Mouse (Mus musculus) cerebellum, postnatal 10 days (tissue): ENCODE results near the gene Ptpn11.
"Not testable (repeated sequence)": the region's sequence is repeated elsewhere in the genome, so short reads cannot be mapped to it uniquely, and the experiment has no call there.

ENCODE experiments used
- DNase-seq, 2 experiments: peaks; one replicate each; pipeline ENCODE4 v3.0.0; 2021; ENCODE audit warnings: mixed read lengths in 2 of 2

The Ptpn11 gene

DNA sequence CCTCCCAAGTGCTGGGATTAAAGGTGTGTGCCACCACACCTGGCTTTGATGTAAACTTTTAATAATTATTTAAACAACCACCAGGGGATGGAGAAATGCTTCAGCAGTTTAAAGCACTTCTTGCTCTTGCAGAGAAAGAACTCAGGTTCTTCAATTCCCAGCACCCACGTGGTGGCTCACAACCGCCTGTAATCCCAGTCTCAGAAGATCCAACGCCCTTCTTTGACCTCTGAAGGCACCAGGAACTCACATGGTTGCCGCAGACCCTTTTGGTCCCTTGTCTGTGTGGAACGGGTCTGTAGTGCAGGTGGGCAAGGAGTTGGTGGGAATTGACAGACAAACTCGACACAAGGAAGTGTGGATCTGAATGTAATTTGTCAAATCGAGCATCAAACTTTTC is 23.5 kb upstream of the Ptpn11 start:
- no peak for DNase-seq

DNA sequence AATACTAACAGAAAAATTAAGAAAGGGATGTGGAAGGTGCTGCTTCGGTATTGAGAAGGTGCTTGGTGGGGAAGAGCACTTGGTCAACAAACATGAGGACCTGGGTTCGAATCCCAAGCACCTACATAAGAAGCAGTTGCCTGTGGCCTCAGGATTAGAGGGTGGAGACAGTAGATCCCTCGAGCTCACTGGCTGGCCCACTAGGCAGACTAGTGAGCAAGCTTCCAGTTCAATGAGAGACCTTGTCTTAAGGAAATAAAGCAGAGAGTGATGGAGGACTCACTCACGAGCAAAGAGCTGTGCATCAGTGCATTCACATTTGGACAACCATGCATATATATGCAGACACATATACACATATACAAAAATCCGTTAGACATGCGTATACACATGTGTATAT is 20.9 kb upstream of the Ptpn11 start:
- DNase-seq = no peak

DNA sequence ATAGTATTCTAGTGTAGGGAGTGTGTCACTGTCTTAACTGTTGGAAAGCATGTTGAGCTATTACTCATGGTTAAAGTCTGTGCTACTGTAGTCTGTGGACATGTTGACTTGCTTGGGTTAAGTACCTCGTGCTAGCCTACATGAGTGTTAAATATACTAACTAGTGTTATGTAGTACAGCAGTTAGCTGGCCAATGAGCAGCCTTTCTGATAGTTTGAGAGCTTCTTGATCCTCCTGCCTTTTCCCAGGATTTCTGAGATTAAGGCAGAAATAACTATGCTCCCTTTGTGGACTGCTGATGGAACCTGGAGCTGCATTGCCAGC is 19.4 kb upstream of the Ptpn11 start:
- DNase-seq = no peak

DNA sequence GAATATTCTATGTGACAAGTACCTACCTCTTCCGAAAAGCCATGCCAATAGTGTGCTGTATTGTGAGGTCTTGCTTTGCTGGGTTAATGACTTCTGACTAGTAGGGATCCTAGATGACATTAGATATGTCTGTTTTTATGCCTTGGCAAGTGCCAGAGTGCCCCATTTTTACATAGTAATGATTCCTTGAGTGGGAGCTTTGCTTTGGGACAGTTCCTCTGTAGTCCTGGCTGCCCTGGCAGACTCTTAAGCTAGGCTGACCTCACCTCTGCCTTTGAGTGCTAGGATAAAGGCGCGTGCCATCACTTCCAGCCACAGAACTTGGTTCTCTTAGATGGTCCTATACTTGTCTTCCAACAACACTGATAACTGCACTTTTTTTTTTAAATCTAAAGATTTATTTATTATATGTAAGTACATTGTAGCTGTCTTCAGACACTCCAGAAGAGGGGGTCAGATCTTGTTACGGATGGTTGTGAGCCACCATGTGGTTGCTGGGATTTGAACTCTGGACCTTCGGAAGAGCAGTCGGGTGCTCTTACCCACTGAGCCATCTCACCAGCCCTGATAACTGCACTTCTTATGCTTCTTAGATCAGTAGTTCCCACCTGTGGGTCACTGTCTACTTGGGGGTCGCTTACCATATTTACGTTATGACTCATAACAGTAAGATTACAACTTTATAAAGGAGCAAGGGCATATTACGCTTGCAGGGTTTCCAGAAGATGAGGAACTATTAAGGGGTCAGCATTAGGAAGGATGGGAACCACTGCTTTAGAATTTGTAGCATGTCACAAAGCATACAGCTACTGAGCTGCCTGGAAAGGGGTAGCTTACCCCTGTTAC is 18.8 kb upstream of the Ptpn11 start:
- DNase-seq = no peak

DNA sequence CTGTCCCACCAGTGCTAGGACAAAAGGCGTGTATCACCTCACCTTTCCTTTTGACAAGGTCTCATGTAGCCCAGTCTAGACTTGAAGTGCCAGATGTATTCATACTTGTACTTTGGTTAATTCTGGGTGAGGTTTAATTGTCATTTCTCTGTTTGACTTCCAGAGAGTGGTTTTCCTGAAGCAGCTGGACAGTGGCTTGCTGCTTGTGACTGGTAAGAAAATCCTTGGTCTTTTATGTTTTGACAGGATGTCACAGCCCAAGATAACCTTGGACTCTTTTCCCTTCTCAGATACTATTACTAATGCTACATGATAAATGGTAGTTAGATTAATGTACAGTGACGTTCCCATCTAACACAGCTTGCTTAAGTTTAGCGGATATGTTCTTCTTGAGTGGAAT is 15.8 kb upstream of the Ptpn11 start:
- DNase-seq = no peak

DNA sequence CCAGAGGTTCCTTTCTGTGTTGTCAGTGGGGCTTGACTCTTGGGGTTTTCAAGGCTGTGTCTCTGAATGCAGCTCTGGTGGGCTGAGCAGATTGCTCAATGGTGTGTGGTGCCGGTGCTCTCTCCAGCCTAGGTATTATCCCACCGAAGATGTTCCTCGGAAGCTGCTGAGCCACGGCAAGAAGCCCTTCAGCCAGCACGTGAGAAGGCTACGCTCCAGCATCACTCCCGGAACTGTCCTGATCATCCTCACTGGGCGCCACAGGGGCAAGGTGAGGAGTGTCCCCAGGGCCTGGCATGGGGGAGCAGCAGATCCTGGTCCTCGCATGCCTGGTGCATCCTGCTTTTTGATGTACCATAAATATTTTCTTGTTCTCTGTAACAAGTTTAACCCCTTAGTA is 15.3 kb upstream of the Ptpn11 start:
- no peak for DNase-seq

DNA sequence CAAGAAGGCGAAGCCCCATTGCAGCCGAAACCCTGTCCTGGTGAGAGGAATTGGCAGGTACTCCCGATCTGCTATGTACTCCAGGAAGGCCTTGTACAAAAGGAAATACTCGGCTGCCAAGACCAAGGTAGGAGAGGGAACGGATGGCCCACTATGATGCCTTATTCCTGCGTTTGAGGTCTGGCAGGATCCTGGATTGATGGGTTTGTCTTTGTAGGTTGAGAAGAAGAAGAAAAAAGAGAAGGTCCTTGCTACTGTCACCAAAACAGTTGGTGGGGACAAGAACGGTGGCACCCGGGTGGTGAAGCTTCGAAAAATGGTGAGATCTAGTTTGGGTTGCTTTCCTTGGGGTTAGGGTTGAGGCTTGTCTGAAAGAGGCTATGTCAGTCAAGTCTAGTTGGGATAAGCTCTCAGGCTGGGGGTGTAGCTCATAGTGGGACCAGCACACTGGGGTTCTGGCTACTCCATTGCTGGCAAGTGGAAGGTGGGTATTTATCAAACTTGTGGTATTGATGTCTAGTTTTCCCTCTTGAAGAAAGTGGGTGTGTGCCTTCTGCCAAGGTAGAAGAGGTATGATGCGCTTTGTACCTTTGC is 14.4 kb upstream of the Ptpn11 start:
- not testable (repeated sequence) for DNase-seq

DNA sequence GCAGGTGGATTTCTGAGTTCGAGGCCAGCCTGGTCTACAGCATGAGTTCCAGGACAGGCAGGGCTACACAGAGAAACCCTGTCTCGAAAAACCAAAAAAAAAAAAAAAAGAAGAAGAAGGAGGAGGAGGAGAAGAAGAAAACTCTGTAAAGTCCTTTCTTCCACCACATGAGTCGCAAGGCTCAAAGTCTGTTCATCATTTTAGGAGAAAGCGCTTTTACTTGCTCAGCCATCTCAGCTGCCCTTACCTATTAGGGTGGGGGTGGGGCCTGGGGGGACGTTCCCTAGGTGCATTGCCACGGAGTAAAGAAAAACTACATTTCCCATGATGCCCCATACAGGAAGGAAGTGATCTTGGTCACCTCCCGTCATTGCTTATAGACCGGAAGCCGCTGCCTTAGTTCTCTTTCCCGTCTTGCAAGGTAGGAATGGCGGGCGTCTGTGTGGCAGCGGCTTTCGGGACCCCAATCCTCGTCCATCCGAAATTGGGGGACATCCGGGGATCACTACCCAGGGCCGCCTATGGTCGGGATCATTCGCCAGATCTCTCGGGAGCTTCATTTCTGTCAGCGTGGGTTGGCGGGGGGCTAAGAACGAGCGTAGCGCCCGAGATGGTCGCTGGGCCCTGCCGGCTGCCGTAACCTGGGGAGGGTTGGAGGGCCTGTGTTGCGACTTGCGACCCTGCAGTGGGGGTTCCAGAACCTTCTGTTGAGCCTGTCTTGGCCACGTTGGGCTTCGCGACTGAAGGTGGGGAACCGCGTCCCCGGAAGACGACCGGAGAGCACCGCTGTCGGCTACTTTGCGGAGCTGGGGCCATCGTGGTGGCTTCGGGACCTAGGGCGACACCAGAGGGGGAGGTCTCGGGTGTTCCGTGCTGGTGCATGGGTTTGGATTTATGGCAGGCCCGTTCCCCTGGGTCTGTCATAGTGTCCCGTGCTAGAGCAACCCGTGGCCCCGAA is 13.2 kb upstream of the Ptpn11 start, which contains the start of gene Rpl6:
TSS of gene Rpl6 (plus strand) at position 350 of the 958 bp plus-strand sequence.
- peak; percentile 86 to 89 for DNase-seq

DNA sequence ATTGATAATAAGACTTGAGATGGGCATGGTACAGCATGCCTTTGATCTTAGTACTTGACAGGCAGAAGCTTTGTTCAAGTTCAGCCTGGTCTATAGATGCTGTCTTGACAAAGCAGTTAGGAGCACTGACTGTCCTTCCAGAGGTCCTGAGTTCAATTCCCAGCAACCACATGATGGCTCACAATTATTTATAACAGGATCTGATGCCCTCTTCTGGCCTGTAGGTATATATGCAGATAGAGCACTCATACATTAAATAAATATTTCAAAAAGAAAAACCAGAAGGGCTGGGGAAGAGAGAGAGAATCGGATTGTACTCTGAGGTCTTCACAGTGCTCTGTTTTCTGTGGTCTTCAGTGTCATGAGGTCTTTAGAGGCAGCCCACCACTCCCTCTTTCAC is 11.3 kb upstream of the Ptpn11 start:
- DNase-seq = no peak

DNA sequence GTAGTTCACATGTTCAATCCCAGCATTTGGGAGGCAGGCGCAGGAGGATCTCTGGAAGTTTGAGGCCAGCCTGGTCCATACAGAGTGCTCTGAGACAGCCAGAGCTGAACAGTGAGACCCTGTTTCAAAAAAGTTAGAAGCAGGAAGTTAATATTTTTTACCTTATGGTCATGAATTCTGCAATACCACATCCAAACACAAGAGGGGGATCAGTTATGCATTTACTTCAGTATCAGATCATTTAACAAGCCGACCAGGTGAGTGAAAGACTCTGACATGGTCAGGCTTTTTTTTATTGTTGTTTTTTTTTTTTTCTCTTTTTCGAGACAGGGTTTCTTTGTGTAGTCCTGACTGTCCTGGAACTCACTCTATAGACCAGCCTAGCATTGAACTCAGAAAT is 10.5 kb upstream of the Ptpn11 start:
- DNase-seq = peak; percentile 44 to 78

DNA sequence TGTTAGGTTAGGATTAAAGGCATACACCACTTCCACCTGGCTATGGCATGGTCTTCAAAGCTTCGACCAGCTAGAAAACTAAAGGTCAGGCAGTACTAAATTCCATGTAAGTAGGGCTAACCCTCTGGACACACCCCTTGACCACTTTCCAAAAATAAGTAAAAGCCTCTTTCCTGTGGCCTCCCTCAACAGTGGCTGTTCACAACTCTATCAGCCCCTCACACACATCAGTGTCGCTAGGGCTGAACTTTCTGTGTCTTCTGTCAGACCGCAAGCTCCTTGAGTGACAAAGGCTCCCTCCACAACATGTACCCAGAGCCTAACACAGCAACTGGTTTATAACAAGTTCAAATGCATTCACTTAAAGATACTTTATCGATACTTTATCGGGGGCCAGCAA is 7.2 kb upstream of the Ptpn11 start:
- DNase-seq = no peak

DNA sequence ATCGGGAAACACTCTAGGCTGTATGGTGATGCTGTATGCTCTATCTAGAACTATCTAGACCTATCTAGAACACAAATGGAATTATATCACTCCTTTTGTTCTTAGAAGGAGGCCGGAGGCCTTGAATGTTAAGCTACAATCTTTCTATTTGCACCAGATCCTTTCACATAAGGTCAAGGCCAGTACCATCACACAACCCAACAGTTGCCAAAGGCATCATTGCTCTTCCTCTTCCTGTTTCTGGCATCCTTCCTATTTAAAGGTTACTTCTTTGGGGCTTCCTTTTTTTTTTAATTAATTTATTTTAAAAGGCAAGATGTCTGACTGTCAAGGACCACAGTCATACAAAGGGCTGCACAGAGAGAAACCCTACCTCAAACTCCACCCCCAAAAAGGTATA is 6.1 kb upstream of the Ptpn11 start:
- DNase-seq = no peak

DNA sequence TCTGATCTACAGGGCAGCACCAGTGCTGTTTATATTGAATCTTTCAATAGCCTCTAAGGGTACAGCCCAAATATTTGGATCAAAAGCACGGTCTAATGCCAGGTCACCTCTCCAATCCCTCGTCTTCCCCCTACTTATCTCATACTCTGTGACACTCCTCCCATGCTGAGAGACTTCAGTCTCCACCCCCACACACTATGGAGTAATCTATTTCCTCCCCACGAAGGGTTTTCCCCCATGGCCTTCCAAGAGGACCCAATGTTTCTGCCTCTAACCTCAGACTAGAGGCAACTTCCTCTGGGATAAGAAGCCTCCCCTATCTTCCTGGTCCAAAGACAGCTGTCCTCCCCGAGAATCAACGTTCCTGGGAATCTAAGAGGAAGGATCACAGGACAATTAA is 5.6 kb upstream of the Ptpn11 start:
- DNase-seq = no peak

DNA sequence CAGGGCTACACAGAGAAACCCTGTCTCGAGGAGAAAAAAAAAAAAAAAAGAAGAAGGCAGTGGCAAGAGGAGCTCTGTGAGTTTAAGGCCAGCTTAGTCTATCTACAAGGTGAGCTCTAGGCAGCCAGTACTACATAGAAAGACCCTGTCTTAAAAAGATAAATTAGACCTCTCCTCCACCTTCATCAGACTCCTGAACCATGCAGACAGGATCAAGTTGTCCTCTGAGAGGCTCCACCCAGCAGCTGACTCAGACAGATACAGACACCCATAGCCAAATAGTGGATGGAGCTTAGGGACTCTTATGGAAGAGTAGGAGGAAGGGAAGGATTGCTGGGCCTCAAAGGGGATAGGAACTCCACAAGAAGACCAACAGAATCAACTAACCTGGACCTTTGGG is 3.0 kb upstream of the Ptpn11 start:
- DNase-seq = no peak

DNA sequence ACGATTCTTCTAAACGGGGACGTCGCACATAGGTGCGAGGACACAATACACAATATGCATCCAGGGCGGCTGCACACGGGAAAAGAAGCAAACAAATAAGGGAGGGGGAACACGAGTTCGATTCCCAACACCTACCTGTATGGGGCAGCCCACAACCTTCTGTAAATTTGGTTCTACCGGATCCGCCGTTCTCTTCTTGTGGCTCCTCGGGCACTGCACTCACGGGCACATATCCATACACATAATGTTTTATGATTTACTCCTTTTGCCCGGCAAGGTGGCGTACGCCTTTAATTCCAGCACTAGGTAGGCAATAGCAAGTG is 348 bp upstream of the Ptpn11 start:
- no peak for DNase-seq

DNA sequence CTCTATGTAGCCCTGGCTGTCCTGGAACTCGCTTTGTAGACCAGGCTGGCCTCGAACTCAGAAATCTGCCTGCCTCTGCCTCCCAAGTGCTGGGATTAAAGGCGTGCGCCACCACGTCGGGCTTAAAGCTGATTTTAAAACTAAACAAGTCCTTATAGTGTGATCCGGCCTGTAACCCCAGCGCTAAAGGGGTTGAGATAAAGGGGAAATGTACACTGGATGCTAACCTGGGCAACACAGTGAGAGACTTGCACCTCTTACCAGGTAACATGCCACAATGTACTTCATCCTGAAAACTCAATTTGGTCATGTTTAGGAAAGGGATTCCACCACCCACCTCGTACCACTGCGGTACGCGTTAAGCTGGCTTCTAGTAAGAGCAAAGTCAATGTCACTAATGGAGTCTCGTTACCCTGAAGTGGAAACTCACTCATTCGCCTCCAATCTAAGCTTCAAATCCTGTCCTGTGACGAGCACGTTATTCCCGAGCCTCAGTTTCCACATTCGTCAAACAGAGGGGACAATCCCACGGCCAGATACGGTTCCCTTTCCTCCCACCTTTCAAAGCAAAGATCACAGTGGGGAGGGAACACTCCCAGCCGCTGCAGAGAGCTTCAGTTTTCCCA is 874 bp downstream of the Ptpn11 start:
- no peak for DNase-seq

DNA sequence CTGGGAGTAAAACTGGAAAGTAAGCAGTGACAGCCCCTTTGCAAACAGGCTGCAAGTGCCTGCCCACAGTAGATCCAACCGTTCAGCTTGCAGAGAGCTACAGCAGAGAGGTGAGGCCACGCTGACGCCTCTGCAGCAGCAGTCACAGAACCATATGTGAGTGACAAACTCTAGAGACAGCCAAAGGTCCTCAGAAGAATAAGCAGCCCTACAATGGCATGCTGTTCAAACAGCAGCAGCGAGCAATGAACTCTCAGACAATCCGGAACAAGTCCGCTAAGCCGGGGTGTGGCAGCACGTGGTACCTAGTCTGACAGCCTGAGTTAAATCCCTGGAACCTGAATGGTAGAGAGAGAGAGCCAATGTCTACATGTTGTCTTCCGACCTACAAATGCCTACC is 2.0 kb downstream of the Ptpn11 start:
- no peak for DNase-seq

DNA sequence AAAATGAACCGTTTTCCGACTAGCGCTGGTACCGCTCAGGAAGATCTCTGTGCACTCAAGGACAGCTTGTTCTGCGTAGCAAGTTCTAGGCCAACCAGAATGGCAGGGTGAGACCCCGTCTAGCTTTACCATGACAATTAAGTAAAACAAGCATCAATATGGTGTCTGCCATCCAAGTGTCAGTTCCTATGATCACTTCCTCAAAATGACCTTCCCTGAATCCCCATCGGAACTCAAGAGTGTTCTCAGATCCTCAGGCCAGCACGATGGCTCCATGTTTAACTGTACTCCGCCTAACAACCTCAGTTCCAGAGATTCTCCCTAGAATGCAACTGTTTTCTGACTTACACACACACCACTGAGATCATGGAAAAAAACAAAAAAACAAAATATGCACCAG is 2.9 kb downstream of the Ptpn11 start:
- no peak for DNase-seq

DNA sequence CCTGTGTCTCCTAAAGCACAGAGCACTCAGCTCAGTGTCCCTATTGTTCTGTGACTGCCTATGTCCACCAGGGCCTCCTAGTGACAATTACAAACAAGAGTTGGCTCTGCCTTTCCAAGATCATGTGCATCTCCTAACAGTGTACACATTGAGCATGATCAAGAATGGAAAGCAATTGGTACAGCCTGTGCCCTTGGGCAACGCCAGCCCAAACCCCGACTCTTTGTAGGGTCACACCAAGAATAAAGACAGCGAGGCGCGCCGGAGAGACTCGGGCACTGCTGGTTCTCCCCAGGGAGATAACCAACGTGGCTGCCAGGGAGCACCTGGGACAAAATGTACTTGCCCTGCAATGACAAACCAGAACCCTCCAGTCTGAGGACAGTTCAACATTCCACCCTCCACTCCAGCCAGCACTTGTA is 3.6 kb downstream of the Ptpn11 start:
- no peak for DNase-seq

DNA sequence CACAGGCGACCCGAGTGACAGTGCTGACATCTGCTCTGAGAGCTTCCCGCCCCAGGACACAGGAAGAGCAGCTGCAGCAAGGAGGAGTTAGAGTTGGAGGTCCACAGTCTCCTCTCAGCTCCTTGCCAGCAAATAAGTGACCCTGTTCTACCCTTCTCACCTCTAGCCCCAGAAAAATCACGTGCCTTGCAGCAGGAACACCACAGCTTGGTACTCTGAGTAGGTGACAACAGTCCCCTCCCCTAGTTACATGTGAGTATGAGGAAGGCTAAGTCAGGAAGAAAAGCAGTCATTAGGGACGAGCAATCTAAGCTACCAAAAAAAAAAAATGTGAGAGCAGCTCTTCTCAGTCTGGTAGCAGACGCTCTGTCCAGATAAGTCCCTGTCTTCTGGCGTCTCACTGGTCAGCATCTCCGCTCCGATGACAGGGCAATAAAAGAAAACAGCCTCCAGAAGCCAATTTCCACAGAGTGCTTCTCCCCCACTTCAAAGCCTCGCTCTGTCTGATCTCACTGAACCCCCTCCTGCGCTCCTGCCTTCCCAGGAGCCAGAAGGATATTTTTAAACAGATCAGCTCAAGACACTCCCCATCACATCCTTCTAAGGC is 6.1 kb downstream of the Ptpn11 start:
- DNase-seq = peak; percentile 53 to 58

DNA sequence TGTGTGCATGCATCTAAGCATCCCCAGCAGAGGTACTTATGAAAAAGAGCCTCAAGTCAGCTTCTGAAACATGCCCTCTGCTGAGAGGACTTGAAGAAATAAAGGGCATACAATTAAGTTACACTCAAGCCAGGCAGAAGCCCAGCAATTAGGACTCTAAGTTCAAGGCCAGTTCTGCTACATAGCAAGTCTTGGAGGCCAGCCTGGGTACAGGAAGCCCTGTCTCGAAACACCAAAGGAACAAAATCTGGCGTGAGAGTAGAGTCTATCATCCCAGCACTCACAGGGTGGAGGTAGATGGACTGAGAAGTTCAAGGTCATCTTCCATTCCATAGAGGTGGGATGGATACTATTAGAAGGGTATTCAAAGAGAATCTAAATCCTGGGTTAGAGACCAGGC is 6.8 kb downstream of the Ptpn11 start:
- no peak for DNase-seq

DNA sequence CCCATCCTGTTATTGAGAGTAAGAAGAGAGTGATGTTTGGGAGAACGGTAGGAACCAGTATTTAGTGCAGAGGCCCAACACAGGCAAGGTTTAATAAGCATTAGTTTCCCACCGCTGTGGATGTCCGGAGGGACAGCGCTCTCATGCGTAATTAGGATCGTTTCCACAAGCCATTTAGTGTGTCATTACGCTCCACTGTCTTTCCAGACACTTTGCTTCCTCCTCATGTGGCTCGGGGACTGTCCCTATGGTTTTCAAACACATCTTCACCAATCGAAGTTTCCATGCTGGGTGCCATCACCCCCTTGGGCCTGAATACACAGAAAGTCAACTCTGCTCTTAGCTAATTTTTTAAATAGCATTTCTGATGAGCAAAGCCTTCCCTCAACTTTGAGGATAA is 7.9 kb downstream of the Ptpn11 start:
- no peak for DNase-seq
